Mouse (Mus musculus) macrophage (primary cell): ENCODE measurements around the gene Nlrc3. TPM values are rescaled to one million over a fixed set of nuclear protein-coding genes. Genes with fewer than 3 reads are reported as not detected.

ENCODE experiments used
- H3K27ac ChIP-seq: fragments of 350-480 bp; formaldehyde crosslinking; 2 replicates; pipeline ENCODE4 v1.9.0; 2021
- H3K36me3 ChIP-seq: fragments of 350-480 bp; formaldehyde crosslinking; 2 replicates; pipeline ENCODE4 v1.9.0; 2021; ENCODE audit errors: inconsistent target
- H3K4me3 ChIP-seq: fragments of 350-480 bp; formaldehyde crosslinking; 2 replicates; pipeline ENCODE4 v1.9.0; 2021; ENCODE audit errors: inconsistent target
- H3K79me2 ChIP-seq: fragments of 350-480 bp; formaldehyde crosslinking; 2 replicates; pipeline ENCODE4 v1.9.0; 2021; ENCODE audit errors: inconsistent target
- WGBS: methylation state at CpG from one replicate; pipeline ENCODE4 v1.1.7; 2026; ENCODE audit warnings: inconsistent platforms; ENCODE audit not compliant: missing documents; 5-methylcytosine and 5-hydroxymethylcytosine counted together
- polyA plus RNA-seq: library from polyadenylated mRNA; stranded (reverse); fragments of 250-400 nt; gene quantifications from 3 replicates; pipeline ENCODE4 v1.2.4, GENCODE M21; 2018; ENCODE audit warnings: inconsistent platforms

The Nlrc3 gene
- polyA plus RNA-seq, 1 experiment from 2014 or later: 5.7 TPM

- Histone ChIP-seq H3K79me2 (no peaks in the 10 kb centered on the region), H3K4me3 (no peak overlapping the region), H3K27ac (no peak overlapping the region), H3K36me3 (peaks cover 19% of the 10 kb centered on the region)
- WGBS: 80% methylated on average over 2 of the region's 2 CpGs
Measured at GRCm38 (mm10) chr16:3907471-3907870, 69.0 kb downstream of the Nlrc3 start.

- Histone ChIP-seq H3K79me2 (peaks cover 51% of the 10 kb centered on the region), H3K36me3 (peaks cover 43% of the 10 kb centered on the region), H3K4me3 (no peak overlapping the region), H3K27ac (no peak overlapping the region; the same call in 1 of the 2 replicates)
- WGBS: 78% methylated on average over 1 of the region's 1 CpGs
Measured at GRCm38 (mm10) chr16:3896553-3896952, 79.9 kb downstream of the Nlrc3 start.

- 41% methylated on average over 6 of the region's 6 CpGs for WGBS
- Histone ChIP-seq H3K36me3 (peaks cover 38% of the 10 kb centered on the region), H3K4me3 (peak overlapping the region; percentile 33; the same call in 1 of the 2 replicates), H3K79me2 (peaks cover 56% of the 10 kb centered on the region), H3K27ac (peak overlapping the region; percentile 99)
Measured at GRCm38 (mm10) chr16:3896046-3896445, 80.4 kb downstream of the Nlrc3 start.

- Histone ChIP-seq H3K79me2 (peaks cover 64% of the 10 kb centered on the region), H3K27ac (peak overlapping the region; percentile 99), H3K4me3 (peak overlapping the region; percentile 33), H3K36me3 (peaks cover 31% of the 10 kb centered on the region)
- WGBS: 6% methylated on average over 9 of the region's 9 CpGs
Measured at GRCm38 (mm10) chr16:3895173-3895792, 81.1 kb downstream of the Nlrc3 start.

Other genes with a start within 250 kb of the Nlrc3 start
- 33.4 to 51.2 TPM (median 45.8 TPM) in 3 replicates for gene Zfp263, start 232.5 kb downstream of the Nlrc3 start, polyA plus RNA-seq
- gene Olfr15, start 145.8 kb downstream of the Nlrc3 start, polyA plus RNA-seq: not detected in 3 replicates
- gene Zfp174, start 129.4 kb downstream of the Nlrc3 start, polyA plus RNA-seq: 0.63 to 0.84 TPM (median 0.82 TPM) in 3 replicates
- 62.3 to 107 TPM (median 75.6 TPM) in 3 replicates for gene Naa60, start 104.3 kb downstream of the Nlrc3 start, polyA plus RNA-seq
- 4.2 to 8.0 TPM (median 6.2 TPM) in 3 replicates for gene Zfp597, start 92.1 kb downstream of the Nlrc3 start, polyA plus RNA-seq
- gene Gm20695, start 92.0 kb downstream of the Nlrc3 start, polyA plus RNA-seq: 1.2 TPM in 1 of 3 replicates, not detected in the others
- gene 1700037C18Rik, start 67.9 kb downstream of the Nlrc3 start, polyA plus RNA-seq: 1.4 to 3.0 TPM (median 2.9 TPM) in 3 replicates
- gene Cluap1, start 67.8 kb downstream of the Nlrc3 start, polyA plus RNA-seq: 6.1 to 9.4 TPM (median 7.9 TPM) in 3 replicates
- gene Slx4, start 27.1 kb upstream of the Nlrc3 start, polyA plus RNA-seq: 16.9 to 28.0 TPM (median 25.8 TPM) in 3 replicates
- gene Dnase1, start 60.3 kb upstream of the Nlrc3 start, polyA plus RNA-seq: not detected in 3 replicates
- gene Trap1, start 101.2 kb upstream of the Nlrc3 start, polyA plus RNA-seq: 39.0 to 64.9 TPM (median 52.6 TPM) in 3 replicates
- gene Crebbp, start 237.4 kb upstream of the Nlrc3 start, polyA plus RNA-seq: 9.4 to 13.5 TPM (median 12.6 TPM) in 3 replicates